In genomic region chr12:110298653-110299052, GRCm38 (mm10) we compare ENCODE assay signal across 11 mouse cellular contexts. TPM values are rescaled to one million over a fixed set of nuclear protein-coding genes. Genes with fewer than 3 reads are reported as not detected.
DNase-seq lines count a peak whose midpoint lies in the region; ATAC-seq lines count a peak whose summit lies in the region.
"Had no signal": no experiment of that assay in that cellular context is flagged by ENCODE, and none has a peak within 500 bp of the region (broad histone marks: within the 10 kb centered on the region; RNA-seq: fewer than 3 reads in every experiment).

No protein-coding gene starts in this region.

- peak; percentile 51 for DNase-seq in hindbrain, embryonic 11.5 days (ENCODE audit: low spot score)
- DNase-seq in 3T3-L1 (ENCODE audit: low read depth, low spot score), result peak; percentile 67
- peak; percentile 74 for DNase-seq in embryo, embryonic 11 days
- peak; percentile 82 for DNase-seq in limb, embryonic 11.5 days (ENCODE audit: low spot score)
- DNase-seq in right cerebral cortex, postnatal 25 days, result no peak
- DNase-seq: gastrocnemius, postnatal 10 days; kidney, adult 18-20 months; midbrain, embryonic 14.5 days had no signal

- no peaks in the 10 kb centered on the region for H3K9me3 ChIP-seq in hindbrain, embryonic 11.5 days (ENCODE audit: control insufficient read depth, low read length)
- H3K9me3 ChIP-seq in hindbrain, embryonic 13.5 days, result peaks cover 5% of the 10 kb centered on the region; the same call in 1 of the 2 replicates
- H3K9me3 ChIP-seq in limb, embryonic 11.5 days (ENCODE audit: control insufficient read depth, low read length), result no peaks in the 10 kb centered on the region
- H3K9me3 ChIP-seq in intestine, embryonic 15.5 days, result no peaks in the 10 kb centered on the region
- H3K9me3 ChIP-seq: liver, embryonic 15.5 days had no signal

- H3K4me3 ChIP-seq in hindbrain, embryonic 11.5 days (ENCODE audit: low read depth, low read length), result no peak overlapping the region
- H3K4me3 ChIP-seq in hindbrain, embryonic 13.5 days, result no peak overlapping the region
- H3K4me3 ChIP-seq in limb, embryonic 11.5 days (ENCODE audit: low read depth, low read length), result no peak overlapping the region
- H3K4me3 ChIP-seq in intestine, embryonic 15.5 days (replicated peaks), result no peak overlapping the region
- H3K4me3 ChIP-seq: liver, embryonic 15.5 days had no signal

- H3K36me3 ChIP-seq in hindbrain, embryonic 11.5 days (ENCODE audit: control insufficient read depth, insufficient read depth, low read length), result no peaks in the 10 kb centered on the region
- H3K36me3 ChIP-seq in hindbrain, embryonic 13.5 days, result no peaks in the 10 kb centered on the region
- H3K36me3 ChIP-seq in limb, embryonic 11.5 days (ENCODE audit: control insufficient read depth, insufficient read depth, low read length), result no peaks in the 10 kb centered on the region
- no peaks in the 10 kb centered on the region for H3K36me3 ChIP-seq in intestine, embryonic 15.5 days
- H3K36me3 ChIP-seq: liver, embryonic 15.5 days had no signal

- ATAC-seq in hindbrain, embryonic 11.5 days (ENCODE audit: low FRiP score), result no peak
- no peak for ATAC-seq in hindbrain, embryonic 13.5 days (ENCODE audit: low FRiP score)
- peak; percentile 81 for ATAC-seq in limb, embryonic 11.5 days (ENCODE audit: insufficient number of reproducible peaks, low FRiP score, low TSS enrichment, low read depth)
- ATAC-seq in intestine, embryonic 15.5 days, result no peak

- H3K9ac ChIP-seq in hindbrain, embryonic 11.5 days (ENCODE audit: low read depth, low read length), result no peak overlapping the region
- no peak overlapping the region for H3K9ac ChIP-seq in hindbrain, embryonic 13.5 days
- H3K9ac ChIP-seq in limb, embryonic 11.5 days (ENCODE audit: low read length), result no peak overlapping the region
- no peak overlapping the region for H3K9ac ChIP-seq in intestine, embryonic 15.5 days
- H3K9ac ChIP-seq: liver, embryonic 15.5 days had no signal

- no peaks in the 10 kb centered on the region for H3K4me1 ChIP-seq in hindbrain, embryonic 11.5 days (replicated peaks; ENCODE audit: control insufficient read depth, insufficient read depth, low read length)
- H3K4me1 ChIP-seq in hindbrain, embryonic 13.5 days (replicated peaks), result peaks cover 8% of the 10 kb centered on the region; the same call in 1 of the 2 replicates
- peaks cover 12% of the 10 kb centered on the region; the same call in 1 of the 2 replicates for H3K4me1 ChIP-seq in limb, embryonic 11.5 days (ENCODE audit: control insufficient read depth, insufficient read depth, low read length)
- H3K4me1 ChIP-seq in intestine, embryonic 15.5 days (replicated peaks), result no peaks in the 10 kb centered on the region
- H3K4me1 ChIP-seq: liver, embryonic 15.5 days had no signal

- H3K27me3 ChIP-seq in hindbrain, embryonic 11.5 days (ENCODE audit: control insufficient read depth, insufficient read depth, low read length), result no peaks in the 10 kb centered on the region
- peaks cover 9% of the 10 kb centered on the region; the same call in 1 of the 2 replicates for H3K27me3 ChIP-seq in hindbrain, embryonic 13.5 days
- peaks cover 27% of the 10 kb centered on the region; the same call in 1 of the 2 replicates for H3K27me3 ChIP-seq in limb, embryonic 11.5 days (ENCODE audit: control insufficient read depth, insufficient read depth, low read length)
- H3K27me3 ChIP-seq in intestine, embryonic 15.5 days (replicated peaks), result no peaks in the 10 kb centered on the region
- H3K27me3 ChIP-seq: liver, embryonic 15.5 days had no signal

- H3K4me2 ChIP-seq in hindbrain, embryonic 11.5 days (replicated peaks; ENCODE audit: low read depth, low read length), result no peak overlapping the region
- H3K4me2 ChIP-seq in hindbrain, embryonic 13.5 days, result no peak overlapping the region
- no peak overlapping the region for H3K4me2 ChIP-seq in limb, embryonic 11.5 days (ENCODE audit: low read depth, severe bottlenecking)
- H3K4me2 ChIP-seq in intestine, embryonic 15.5 days (replicated peaks), result no peak overlapping the region
- H3K4me2 ChIP-seq: liver, embryonic 15.5 days had no signal

- H3K27ac ChIP-seq in hindbrain, embryonic 11.5 days (ENCODE audit: low read depth, low read length), result no peak overlapping the region
- H3K27ac ChIP-seq in hindbrain, embryonic 13.5 days, result no peak overlapping the region
- no peak overlapping the region for H3K27ac ChIP-seq in limb, embryonic 11.5 days (replicated peaks; ENCODE audit: low read depth, low read length)
- no peak overlapping the region for H3K27ac ChIP-seq in intestine, embryonic 15.5 days
- H3K27ac ChIP-seq: liver, embryonic 15.5 days had no signal

- 38% methylated on average over 11 of the region's 11 CpGs for WGBS in hindbrain, embryonic 11.5 days
- WGBS in hindbrain, embryonic 13.5 days, result 40% methylated on average over 11 of the region's 11 CpGs
- WGBS in limb, embryonic 11.5 days, result 7% methylated on average over 11 of the region's 11 CpGs
- WGBS in intestine, embryonic 15.5 days, result 58% methylated on average over 11 of the region's 11 CpGs

RNA-seq across cellular contexts. Expression of gene Dio3, which starts 19.8 kb away (rescaled TPM):
- polyA plus RNA-seq in hindbrain, embryonic 11.5 days (2014; fragmentation: Nextera tagmentation; extraction: Ambion mirVana), result not detected in 2 replicates
- 2.1 and 2.6 TPM in 2 replicates for polyA plus RNA-seq in hindbrain, embryonic 13.5 days (2015; fragmentation: Nextera tagmentation; extraction: Ambion mirVana)
- polyA plus RNA-seq in limb, embryonic 11.5 days (2014; fragmentation: Nextera tagmentation; extraction: Ambion mirVana), result 0.13 TPM in 1 of 2 replicates, not detected in the other
- polyA plus RNA-seq in intestine, embryonic 15.5 days (2015; fragmentation: Nextera tagmentation; extraction: Ambion mirVana), result 1.7 and 2.2 TPM in 2 replicates
